Mouse (Mus musculus) skeletal muscle tissue, postnatal 0 days (tissue): ENCODE measurements around the gene Gtpbp2. TPM values are rescaled to one million over a fixed set of nuclear protein-coding genes. Genes with fewer than 3 reads are reported as not detected.

Source experiments
- polyA plus RNA-seq: library from polyadenylated mRNA; unstranded; fragments of >200 nt; fragmentation: Nextera tagmentation; extraction: Ambion mirVana; gene quantifications from 2 replicates; pipeline ENCODE4 v1.2.1, GENCODE M21; 2015

Gtpbp2 gene
- polyA plus RNA-seq: 19.9 and 22.5 TPM in 2 replicates

GRCm38 (mm10) chr17:46160686-46161085, at the start of gene Gtpbp2:
Gene Gtpbp2, plus strand, starts transcription at chr17:46161032.

GRCm38 (mm10) chr17:46143578-46144423, 17.0 kb upstream of the Gtpbp2 start, which contains the start of gene Rsph9:
Gene Rsph9, minus strand, starts transcription at chr17:46144216.

GRCm38 (mm10) chr17:46152847-46153782, 7.7 kb upstream of the Gtpbp2 start, which contains the start of gene Mad2l1bp:
Gene Mad2l1bp, minus strand, starts transcription at chr17:46153553.

DNA sequence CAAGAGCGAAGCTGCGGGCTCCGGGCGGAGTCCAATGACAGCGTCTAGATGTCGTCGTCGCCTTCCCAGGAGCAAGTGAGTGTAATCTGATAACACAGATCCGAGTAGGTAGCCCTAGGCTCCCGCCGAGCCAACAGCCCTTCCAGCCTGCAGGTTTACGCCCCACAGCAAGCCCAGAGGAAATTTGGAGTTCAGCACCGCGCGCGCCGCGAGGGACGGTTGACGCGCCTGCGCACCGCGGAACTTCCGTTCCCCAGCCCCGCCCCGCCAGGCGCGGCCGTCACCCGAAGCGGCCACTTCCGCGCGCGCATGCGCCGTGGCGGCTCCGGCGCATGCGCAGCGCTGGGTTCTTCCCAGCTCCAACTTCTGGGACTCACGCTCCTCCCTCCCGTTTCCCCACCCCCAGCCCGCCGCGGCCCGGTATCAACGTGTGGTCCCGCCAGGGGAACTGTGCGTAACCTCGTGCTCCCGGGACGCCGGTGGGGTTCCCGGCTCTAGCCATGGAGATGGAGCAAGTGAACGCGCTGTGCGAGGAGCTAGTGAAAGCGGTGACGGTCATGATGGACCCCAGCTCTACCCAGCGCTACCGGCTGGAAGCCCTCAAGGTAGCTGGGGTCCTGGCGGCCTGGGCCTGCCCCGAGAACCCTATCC, 41.7 kb downstream of the Gtpbp2 start, which contains the start of the genes Polh and Xpo5:
TSS of gene Polh (minus strand) at position 225 of the 651 bp plus-strand sequence.
TSS of gene Xpo5 (plus strand) at position 362 of the 651 bp plus-strand sequence.

Other genes with a start within 250 kb of the Gtpbp2 start
- 3.3 and 4.9 TPM in 2 replicates for gene Vegfa, start 128.7 kb upstream of the Gtpbp2 start, polyA plus RNA-seq
- 126 and 133 TPM in 2 replicates for gene Mrps18a, start 50.0 kb upstream of the Gtpbp2 start, polyA plus RNA-seq
- gene Rsph9, start 16.8 kb upstream of the Gtpbp2 start, polyA plus RNA-seq: 1.5 and 2.6 TPM in 2 replicates
- gene Mad2l1bp, start 7.5 kb upstream of the Gtpbp2 start, polyA plus RNA-seq: 26.5 and 27.4 TPM in 2 replicates
- gene Polh, start 41.6 kb downstream of the Gtpbp2 start, polyA plus RNA-seq: 9.0 and 9.6 TPM in 2 replicates
- gene Xpo5, start 41.8 kb downstream of the Gtpbp2 start, polyA plus RNA-seq: 10.1 and 10.3 TPM in 2 replicates
- 31.5 and 31.7 TPM in 2 replicates for gene Polr1c, start 87.0 kb downstream of the Gtpbp2 start, polyA plus RNA-seq
- gene Yipf3, start 87.0 kb downstream of the Gtpbp2 start, polyA plus RNA-seq: 92.1 and 98.5 TPM in 2 replicates
- gene Lrrc73, start 92.5 kb downstream of the Gtpbp2 start, polyA plus RNA-seq: 0.44 and 0.71 TPM in 2 replicates
- 40.6 and 41.4 TPM in 2 replicates for gene Tjap1, start 122.0 kb downstream of the Gtpbp2 start, polyA plus RNA-seq
- 3.2 and 3.7 TPM in 2 replicates for gene Dlk2, start 136.4 kb downstream of the Gtpbp2 start, polyA plus RNA-seq
- 2.7 and 2.8 TPM in 2 replicates for gene Abcc10, start 167.3 kb downstream of the Gtpbp2 start, polyA plus RNA-seq
- gene Zfp318, start 222.7 kb downstream of the Gtpbp2 start, polyA plus RNA-seq: 4.8 and 5.7 TPM in 2 replicates